Mouse (Mus musculus) lung, postnatal 0 days (tissue): ENCODE measurements around the gene Rnf216. TPM values are rescaled to one million over a fixed set of nuclear protein-coding genes. Genes with fewer than 3 reads are reported as not detected.
A peak's percentile ranks its signal among the peaks of the same experiment; 100 is the strongest.

Experiments
- ATAC-seq: fragments of 200-750 bp; cut with Nextera tagmentation; 2 replicates; pipeline ENCODE4 v1.8.0; 2017; ENCODE audit warnings: moderate library complexity
- DNase-seq: peaks from one replicate; pipeline ENCODE4 v3.0.0-alpha.2; 2016; ENCODE audit warnings: low spot score
- H3K27ac ChIP-seq: fragments of 300-500 bp; sonication (generic); 2 replicates; pipeline ENCODE4 v1.5.1; 2014; ENCODE audit warnings: antibody characterized with exemption, mild to moderate bottlenecking, low read length, mixed read lengths
- H3K27me3 ChIP-seq: fragments of 300-500 bp; sonication (generic); replicated peaks from 2 replicates; pipeline ENCODE4 v1.6.1; 2014; ENCODE audit warnings: low read length, mixed read lengths; ENCODE audit not compliant: insufficient read depth
- H3K36me3 ChIP-seq: fragments of 300-500 bp; sonication (generic); 2 replicates; pipeline ENCODE4 v1.6.1; 2014; ENCODE audit warnings: low read length, mixed read lengths; ENCODE audit not compliant: insufficient read depth
- H3K4me1 ChIP-seq: fragments of 300-500 bp; sonication (generic); 2 replicates; pipeline ENCODE4 v1.6.1; 2014; ENCODE audit warnings: antibody characterized with exemption, low read depth, low read length, mixed read lengths; ENCODE audit not compliant: insufficient read depth
- H3K4me2 ChIP-seq: fragments of 300-500 bp; sonication (generic); replicated peaks from 2 replicates; pipeline ENCODE4 v1.6.1; 2014; ENCODE audit warnings: low read depth, mild to moderate bottlenecking, low read length, moderate library complexity, mixed read lengths
- H3K4me3 ChIP-seq: fragments of 300-500 bp; sonication (generic); 2 replicates; pipeline ENCODE4 v1.5.1; 2014; ENCODE audit warnings: low read depth, low read length
- H3K9ac ChIP-seq: fragments of 300-500 bp; sonication (generic); replicated peaks from 2 replicates; pipeline ENCODE4 v1.6.1; 2014; ENCODE audit warnings: low read depth, mild to moderate bottlenecking
- H3K9me3 ChIP-seq: fragments of 300-500 bp; sonication (generic); 2 replicates; pipeline ENCODE4 v1.6.1; 2016; ENCODE audit warnings: low read length, mixed read lengths
- CTCF ChIP-seq: IDR thresholded peaks from 2 replicates; pipeline ENCODE4 v1.5.1; 2016; ENCODE audit warnings: antibody characterized with exemption, mild to moderate bottlenecking
- EP300 ChIP-seq: IDR thresholded peaks from 2 replicates; pipeline ENCODE4 v1.6.1; 2016; ENCODE audit warnings: antibody characterized with exemption, mild to moderate bottlenecking, control low read depth
- WGBS: fragments of 180-500 bp; shearing (Covaris S2); extraction: QIAGEN DNeasy Blood & Tissue Kit; methylation state at CpG from one replicate; pipeline ENCODE4 v1.1.7; 2014; 5-methylcytosine and 5-hydroxymethylcytosine counted together
- microRNA-seq: library from miRNA; unstranded; fragments of <30 nt; microRNA quantifications from one replicate; pipeline ENCODE4, GENCODE M21; 2016
- polyA plus RNA-seq: library from polyadenylated mRNA; unstranded; fragments of >200 nt; fragmentation: Nextera tagmentation; extraction: Ambion mirVana; gene quantifications from 2 replicates; pipeline ENCODE4 v1.2.1, GENCODE M21; 2015

The Rnf216 gene
- polyA plus RNA-seq, 1 experiment from 2014 or later = 23.2 TPM

GRCm38 (mm10) chr5:142950405-142950804, 162.4 kb downstream of the Rnf216 start:
- H3K27ac ChIP-seq = no peak overlapping the region
- no peaks in the 10 kb centered on the region for H3K4me1 ChIP-seq
- no peak overlapping the region for H3K4me2 ChIP-seq
- TF ChIP-seq CTCF = no peak
- TF ChIP-seq EP300 = no peak
- no peaks in the 10 kb centered on the region for H3K27me3 ChIP-seq
- H3K36me3 ChIP-seq = no peaks in the 10 kb centered on the region
- H3K4me3 ChIP-seq = no peak overlapping the region
- ATAC-seq (no peak), DNase-seq (no peak)
- no peak overlapping the region for H3K9ac ChIP-seq
- H3K9me3 ChIP-seq = no peaks in the 10 kb centered on the region
- WGBS = 78% methylated on average over 6 of the region's 6 CpGs

DNA sequence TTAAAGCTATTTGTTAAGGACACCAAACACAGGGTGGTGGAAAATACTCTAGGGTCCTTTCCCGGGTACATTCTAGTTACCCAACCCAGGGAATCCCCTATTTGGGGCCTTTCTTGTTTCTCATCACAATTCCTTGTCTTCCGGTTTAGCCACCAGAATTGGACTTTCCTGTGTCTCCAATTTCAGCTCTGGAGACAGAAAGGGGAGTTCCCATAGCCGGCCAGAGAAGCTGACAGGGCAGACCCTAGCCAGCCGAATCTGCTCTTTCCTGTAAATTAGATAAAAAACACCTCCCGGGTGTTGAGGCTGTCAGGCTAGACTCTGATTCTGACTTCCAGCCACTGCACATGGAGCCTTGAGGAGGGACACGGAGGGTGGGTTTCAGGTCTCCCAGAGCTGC, 163.2 kb downstream of the Rnf216 start:
- Histone ChIP-seq H3K9ac (no peak overlapping the region), H3K4me3 (no peak overlapping the region), H3K4me2 (no peak overlapping the region), H3K27ac (no peak overlapping the region), H3K36me3 (no peaks in the 10 kb centered on the region), H3K9me3 (no peaks in the 10 kb centered on the region), H3K27me3 (no peaks in the 10 kb centered on the region), H3K4me1 (no peaks in the 10 kb centered on the region)
- 44% methylated on average over 6 of the region's 6 CpGs for WGBS
- ATAC-seq = no peak
- TF ChIP-seq EP300 (no peak), CTCF (no peak)
- no peak for DNase-seq

- Histone ChIP-seq H3K9ac (no peak overlapping the region), H3K36me3 (no peaks in the 10 kb centered on the region), H3K9me3 (no peaks in the 10 kb centered on the region), H3K4me1 (no peaks in the 10 kb centered on the region), H3K4me3 (no peak overlapping the region), H3K4me2 (no peak overlapping the region), H3K27ac (no peak overlapping the region), H3K27me3 (no peaks in the 10 kb centered on the region)
- TF ChIP-seq EP300 (no peak), CTCF (no peak)
- no peak for DNase-seq
- WGBS = 67% methylated on average over 7 of the region's 7 CpGs
- no peak for ATAC-seq
Observed at GRCm38 (mm10) chr5:142947460-142947859, 165.3 kb downstream of the Rnf216 start.

GRCm38 (mm10) chr5:142944979-142945682, 167.7 kb downstream of the Rnf216 start:
- H3K36me3 ChIP-seq = no peaks in the 10 kb centered on the region
- no peak overlapping the region for H3K4me3 ChIP-seq
- H3K27ac ChIP-seq = peak overlapping the region; percentile 47; the same call in 1 of the 2 replicates
- H3K27me3 ChIP-seq = no peaks in the 10 kb centered on the region
- H3K4me1 ChIP-seq = no peaks in the 10 kb centered on the region
- WGBS = 45% methylated on average over 8 of the region's 8 CpGs
- no peak for TF ChIP-seq EP300
- TF ChIP-seq CTCF = no peak
- ATAC-seq (peak; percentile 87), DNase-seq (peak; percentile 75)
- no peaks in the 10 kb centered on the region for H3K9me3 ChIP-seq
- H3K9ac ChIP-seq = no peak overlapping the region
- no peak overlapping the region for H3K4me2 ChIP-seq

Small RNAs within 50 kb of the gene (microRNA-seq; reads per million reads assigned to microRNA genes)
- not detected for gene Gm44405

Other genes with a start within 250 kb of the Rnf216 start
- gene Fbxl18, start 217.6 kb downstream of the Rnf216 start, polyA plus RNA-seq = 6.3 and 7.9 TPM in 2 replicates
- 18,716 and 19,008 TPM in 2 replicates for gene Actb, start 206.2 kb downstream of the Rnf216 start, polyA plus RNA-seq
- gene Fscn1, start 152.7 kb downstream of the Rnf216 start, polyA plus RNA-seq = 69.1 and 81.4 TPM in 2 replicates
- not detected in 2 replicates for gene Olfr718-ps1, start 34.6 kb upstream of the Rnf216 start, polyA plus RNA-seq
- gene Rbak, start 67.8 kb upstream of the Rnf216 start, polyA plus RNA-seq = 8.0 and 9.1 TPM in 2 replicates
- gene Spdye4b, start 68.0 kb upstream of the Rnf216 start, polyA plus RNA-seq = not detected in 2 replicates
- gene Spdye4a, start 113.9 kb upstream of the Rnf216 start, polyA plus RNA-seq = not detected in 2 replicates
- gene Zfp12, start 122.2 kb upstream of the Rnf216 start, polyA plus RNA-seq = 6.7 and 7.5 TPM in 2 replicates
- 1.4 and 1.6 TPM in 2 replicates for gene Zfp316, start 157.0 kb upstream of the Rnf216 start, polyA plus RNA-seq
- gene Zfp853, start 180.6 kb upstream of the Rnf216 start, polyA plus RNA-seq = 0.08 TPM in 1 of 2 replicates, not detected in the other
- 18.2 and 19.5 TPM in 2 replicates for gene E130309D02Rik, start 202.4 kb upstream of the Rnf216 start, polyA plus RNA-seq
- gene Zdhhc4, start 216.3 kb upstream of the Rnf216 start, polyA plus RNA-seq = 72.1 and 87.5 TPM in 2 replicates
- gene Grid2ip, start 244.3 kb upstream of the Rnf216 start, polyA plus RNA-seq = not detected in 2 replicates